Mouse (Mus musculus): ENCODE measurements around the gene Myt1l.

Myt1l gene

DNA sequence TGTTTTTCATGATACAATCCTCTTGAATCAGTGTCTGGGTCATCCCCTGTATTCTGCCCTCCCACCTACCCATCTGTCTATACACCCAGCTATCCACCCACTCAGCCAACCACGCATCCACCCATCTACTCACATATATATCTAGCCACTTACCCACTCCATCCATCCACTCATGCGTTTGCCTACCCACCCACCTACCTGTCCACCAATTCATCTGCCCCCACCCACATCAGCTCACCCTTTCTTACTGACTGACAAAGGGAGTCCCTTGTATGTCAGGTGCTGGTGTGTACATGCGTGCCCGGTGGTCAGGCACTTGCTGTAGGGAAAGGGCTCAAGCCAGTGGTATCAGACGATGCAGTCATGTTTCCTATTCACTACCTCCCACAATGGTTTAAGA is 423.3 kb downstream of the Myt1l start:
- in situ Hi-C loops (cut with MseI, MboI): no loop called here

DNA sequence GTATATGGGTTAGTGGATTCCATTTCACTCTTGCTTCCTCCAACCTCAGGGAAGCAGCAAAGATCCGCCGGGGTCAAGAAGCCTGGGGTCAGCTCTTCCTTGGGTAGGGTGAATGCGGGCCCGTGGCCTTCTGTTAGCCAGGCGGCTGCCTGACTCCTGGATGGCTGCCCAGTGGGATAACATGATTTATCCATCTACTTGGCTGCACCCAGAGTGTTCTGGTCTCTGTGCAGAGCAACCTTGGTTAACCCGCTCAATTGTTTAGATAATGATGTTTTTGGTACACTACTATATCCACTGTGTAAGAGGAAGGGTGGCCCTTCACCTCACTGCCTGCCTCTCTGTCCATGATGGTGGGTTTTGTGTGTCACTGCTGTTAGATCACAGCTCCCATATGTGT is 423.9 kb downstream of the Myt1l start:
- in situ Hi-C loops (cut with MseI, MboI): no loop called here

DNA sequence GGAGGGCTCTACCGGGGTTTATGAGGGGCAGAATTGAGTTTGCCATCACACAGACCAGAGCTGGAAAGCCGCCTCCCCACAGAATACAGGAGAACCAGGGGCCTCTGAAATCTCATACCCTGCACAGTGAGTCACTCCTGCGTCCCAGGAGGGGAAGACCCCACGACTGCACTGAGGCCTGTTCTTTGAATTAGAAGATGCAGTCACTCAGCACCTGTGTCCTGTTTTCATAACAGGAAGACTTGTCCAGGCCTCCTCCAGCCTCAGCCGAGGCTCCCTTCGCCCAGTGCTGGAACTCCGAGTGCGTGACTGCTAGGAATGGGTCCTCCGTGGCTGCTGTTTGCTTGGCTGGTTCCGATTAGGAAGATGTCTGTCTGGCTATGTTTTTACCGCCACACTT is 425.8 kb downstream of the Myt1l start:
- in situ Hi-C loops (cut with MseI, MboI): no loop called here

DNA sequence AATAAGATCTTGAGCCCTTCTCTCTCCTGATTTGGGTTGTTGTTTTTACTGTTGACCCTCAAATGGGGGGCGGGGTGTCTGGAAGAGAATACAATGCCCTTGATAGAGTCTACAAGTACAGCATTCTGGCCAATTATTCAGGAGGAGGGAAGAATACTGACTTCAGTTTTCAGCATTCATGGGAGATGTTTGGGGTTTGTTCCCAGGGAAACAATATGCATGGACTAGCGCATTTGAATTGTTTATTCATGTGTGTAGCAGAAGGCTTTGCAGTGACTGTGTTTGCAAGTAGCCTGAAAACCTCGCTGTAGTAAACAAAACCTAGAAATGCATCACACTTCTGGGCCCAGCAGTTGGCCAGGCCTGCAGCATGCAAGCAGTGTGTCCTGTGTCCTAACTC is 426.3 kb downstream of the Myt1l start:
- in situ Hi-C loops (cut with MseI, MboI): no loop called here

DNA sequence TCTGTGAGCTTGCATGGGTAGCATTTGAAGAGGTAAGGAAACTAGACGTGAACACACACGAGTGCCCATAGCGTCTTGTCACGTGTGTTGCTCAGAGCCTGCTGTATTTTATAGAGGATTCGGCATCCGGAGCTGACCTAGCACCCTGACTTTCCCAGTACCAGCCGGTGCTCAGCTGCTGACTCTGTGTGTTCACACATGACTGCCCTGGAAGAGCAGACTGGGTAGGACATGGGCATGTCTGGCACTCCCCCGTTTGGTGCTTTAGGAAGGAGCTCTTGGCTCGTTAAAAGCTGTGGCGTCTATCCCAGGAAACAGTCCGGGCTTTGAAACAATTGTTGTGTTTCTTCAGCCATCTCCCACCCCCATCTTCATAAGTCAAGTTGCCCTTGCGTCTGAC is 428.8 kb downstream of the Myt1l start:
- in situ Hi-C loops (cut with MseI, MboI): no loop called here

DNA sequence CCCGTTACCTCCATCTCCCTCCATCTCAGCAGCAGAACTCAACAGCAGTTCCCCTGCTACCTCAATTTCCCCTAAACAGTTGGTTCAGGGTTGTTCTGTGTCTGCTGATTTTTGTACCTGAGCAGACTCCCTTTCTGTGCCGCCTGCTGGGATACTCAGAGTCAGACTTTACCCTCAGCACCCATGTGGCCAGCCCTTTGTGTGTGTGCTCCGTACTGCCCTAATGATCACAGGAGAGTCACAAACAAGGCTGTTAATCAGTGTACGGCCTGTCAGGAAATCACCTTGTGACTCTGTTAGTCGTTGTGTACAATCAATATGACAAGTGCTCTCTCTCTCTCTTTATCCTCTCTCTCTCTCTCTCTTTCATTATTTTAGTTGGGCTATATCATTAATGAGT is 430.5 kb downstream of the Myt1l start:
- in situ Hi-C loops (cut with MseI, MboI): no loop called here

DNA sequence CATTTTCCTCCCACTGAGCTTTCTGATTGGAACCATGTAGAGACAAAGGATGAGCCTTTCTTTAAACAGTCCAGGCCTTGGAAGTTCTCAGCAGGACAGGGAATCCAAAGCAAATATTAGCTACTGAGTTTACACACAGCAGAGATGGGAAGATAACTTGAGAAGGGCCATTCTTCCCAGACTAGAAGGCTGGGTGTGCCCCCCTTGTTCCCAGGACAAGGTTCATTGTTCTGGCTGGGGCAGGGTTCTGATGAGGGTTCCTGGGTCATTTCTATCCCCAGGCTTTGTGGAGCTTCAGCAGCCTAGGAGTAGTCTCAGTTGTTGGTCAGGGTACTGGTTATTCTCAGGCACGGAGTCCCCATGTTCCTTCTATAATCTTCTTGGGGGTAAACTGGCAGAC is 432.9 kb downstream of the Myt1l start:
- in situ Hi-C loops (cut with MseI, MboI): no loop called here

DNA sequence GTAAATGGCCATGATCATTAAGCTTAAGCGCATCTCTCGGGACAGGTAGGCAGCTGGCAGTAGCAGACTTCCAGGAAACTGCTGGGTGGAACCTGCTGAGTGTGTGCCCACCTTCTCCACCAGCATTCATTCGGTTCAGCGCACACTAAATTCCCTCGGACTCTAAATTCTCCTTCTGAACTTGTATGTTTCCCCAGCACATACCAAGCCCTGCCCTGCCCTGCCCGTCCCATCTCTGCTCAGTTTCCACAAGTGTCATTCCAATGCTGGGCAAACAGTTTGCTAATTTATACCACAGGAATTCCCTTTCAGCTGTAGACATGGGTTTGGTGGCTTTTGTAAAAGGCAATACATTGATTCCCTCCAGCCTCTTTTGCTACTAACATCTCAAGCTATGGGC is 436.8 kb downstream of the Myt1l start:
- in situ Hi-C loops (cut with MseI, MboI): no loop called here

DNA sequence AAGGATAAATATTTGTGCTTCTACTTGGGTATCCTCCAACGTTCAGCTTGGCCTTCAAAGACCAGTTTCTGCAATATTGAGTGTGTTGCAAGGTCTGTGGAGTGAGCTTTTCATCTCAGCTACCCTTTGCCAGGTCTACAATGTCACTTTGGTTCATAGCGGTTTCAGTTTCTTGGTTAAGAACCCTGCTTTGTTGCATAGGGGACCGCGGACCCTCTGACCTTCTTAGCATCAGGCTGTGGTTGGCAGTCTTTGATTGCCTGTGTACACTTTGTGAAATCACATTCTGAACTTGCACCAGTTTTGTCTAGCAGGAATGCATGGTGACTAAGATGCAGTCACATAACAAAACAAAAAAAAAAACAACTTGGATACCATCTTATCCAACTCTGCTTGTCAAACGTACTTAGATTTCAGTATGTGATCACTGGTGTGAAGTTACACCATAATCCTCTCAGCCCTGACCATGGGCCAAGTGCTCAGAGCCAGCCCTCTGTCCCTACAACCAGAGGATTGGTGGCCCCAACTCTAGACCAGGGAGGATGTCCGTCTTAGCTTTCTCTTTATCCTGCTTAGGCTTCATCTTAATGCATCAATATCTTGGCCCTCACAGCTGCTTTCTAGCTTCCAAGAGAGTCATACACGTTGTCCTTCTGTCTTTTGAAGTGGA is 443.7 kb downstream of the Myt1l start:
- in situ Hi-C loops (cut with MseI, MboI): no loop called here

DNA sequence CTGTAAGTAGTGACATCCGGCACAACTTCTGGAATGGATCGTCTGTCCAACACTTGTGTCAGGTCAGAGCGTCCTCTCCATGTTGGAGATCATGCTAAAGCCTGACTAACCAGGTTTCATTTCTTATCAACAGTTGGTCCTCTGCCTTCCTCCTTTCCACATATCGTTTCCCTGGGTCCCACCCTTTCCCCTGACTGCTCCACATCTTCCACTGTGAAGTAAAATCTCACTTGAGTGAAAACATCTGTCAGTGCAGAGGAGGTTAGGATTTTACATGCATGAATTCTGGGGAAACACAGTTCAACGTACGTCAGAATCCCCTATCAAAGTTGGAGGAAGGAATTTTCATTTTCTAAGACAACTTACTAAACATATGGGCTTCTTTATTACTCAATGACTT is 444.3 kb downstream of the Myt1l start:
- in situ Hi-C loops (cut with MseI, MboI): no loop called here

Data from mouse trophoblast stem cell (cell line).